Mouse (Mus musculus) olfactory bulb, adult 2 months (tissue): ENCODE results near the gene Entpd8.

Source experiments
- CTCF ChIP-seq: fragments of 200-500 bp; IDR thresholded peaks from 2 replicates; pipeline ENCODE4 v1.5.1; 2012; ENCODE audit warnings: low read depth, mild to moderate bottlenecking, low read length, moderate library complexity; ENCODE audit not compliant: insufficient read depth
- POLR2A ChIP-seq: fragments of 200-500 bp; IDR thresholded peaks from 2 replicates; pipeline ENCODE4 v1.6.1; 2012; ENCODE audit warnings: mild to moderate bottlenecking, low read depth, low read length, moderate library complexity; ENCODE audit not compliant: insufficient read depth

DNA sequence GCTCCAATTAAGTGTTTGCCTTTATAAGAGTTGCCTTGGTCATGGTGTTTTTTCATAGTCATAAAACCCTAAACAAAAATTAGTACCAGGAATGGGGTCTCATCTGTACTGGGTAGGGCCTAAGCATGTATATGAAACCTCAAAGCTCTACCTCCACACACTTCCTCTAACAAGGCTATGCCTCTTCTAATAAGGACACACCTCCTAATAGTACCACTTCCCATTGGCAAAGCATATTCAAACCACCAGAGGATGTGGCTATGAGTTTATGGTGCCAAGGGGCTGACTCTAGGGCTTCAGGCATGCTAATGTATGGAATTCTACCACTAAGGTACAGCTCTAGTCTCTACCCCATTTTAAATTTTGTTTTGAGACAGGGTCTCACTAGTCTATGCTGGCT lies 14.6 kb upstream of the Entpd8 start:
- TF ChIP-seq POLR2A, result no peak
- TF ChIP-seq CTCF, result no peak
